Mouse (Mus musculus) megakaryocyte progenitor cell, adult 5-6 weeks (primary cell): ENCODE measurements around the gene Ccdc77. TPM values are rescaled to one million over a fixed set of nuclear protein-coding genes. Genes with fewer than 3 reads are reported as not detected.

ENCODE experiments used
- total RNA-seq, 2 experiments: library from RNA; stranded (forward) in 1 of 2; stranded (reverse) in 1 of 2; fragments of 157-497, 149-512 nt in 1 of 2; fragments of 200-1000 nt in 1 of 2; gene quantifications; 2 replicates each; pipeline versions ENCODE4 v1.2.3 to v1.2.4; 2015 to 2017

Gene Ccdc77
- total RNA-seq, 2 experiments from 2014 or later, result 19.4 to 31.5 TPM

Other genes starting within 250 kb of the Ccdc77 start
- gene D330020A13Rik, start 70.0 kb downstream of the Ccdc77 start, total RNA-seq (2015), result not detected in 2 replicates
- not detected in 2 replicates for gene D330020A13Rik, start 70.0 kb downstream of the Ccdc77 start, total RNA-seq (2017)
- not detected in 2 replicates for gene B4galnt3, start 69.8 kb downstream of the Ccdc77 start, total RNA-seq (2015)
- 0.03 and 0.12 TPM in 2 replicates for gene B4galnt3, start 69.8 kb downstream of the Ccdc77 start, total RNA-seq (2017)
- 30.6 and 31.0 TPM in 2 replicates for gene Kdm5a, start 250 bp downstream of the Ccdc77 start, total RNA-seq (2015)
- gene Kdm5a, start 250 bp downstream of the Ccdc77 start, total RNA-seq (2017), result 68.8 and 117 TPM in 2 replicates
- 23.1 and 30.3 TPM in 2 replicates for gene Il17ra, start 98.9 kb upstream of the Ccdc77 start, total RNA-seq (2015)
- 19.8 and 25.9 TPM in 2 replicates for gene Il17ra, start 98.9 kb upstream of the Ccdc77 start, total RNA-seq (2017)
- 0.10 TPM in 1 of 2 replicates, not detected in the other for gene Tmem121b, start 129.4 kb upstream of the Ccdc77 start, total RNA-seq (2015)
- 0.08 TPM in 1 of 2 replicates, not detected in the other for gene Tmem121b, start 129.4 kb upstream of the Ccdc77 start, total RNA-seq (2017)
- 4.3 TPM in 2 replicates for gene Hdhd5, start 166.9 kb upstream of the Ccdc77 start, total RNA-seq (2015)
- gene Hdhd5, start 166.9 kb upstream of the Ccdc77 start, total RNA-seq (2017), result 4.7 and 7.6 TPM in 2 replicates